ENCODE assay signal across 9 mouse cellular contexts in the genomic region with DNA sequence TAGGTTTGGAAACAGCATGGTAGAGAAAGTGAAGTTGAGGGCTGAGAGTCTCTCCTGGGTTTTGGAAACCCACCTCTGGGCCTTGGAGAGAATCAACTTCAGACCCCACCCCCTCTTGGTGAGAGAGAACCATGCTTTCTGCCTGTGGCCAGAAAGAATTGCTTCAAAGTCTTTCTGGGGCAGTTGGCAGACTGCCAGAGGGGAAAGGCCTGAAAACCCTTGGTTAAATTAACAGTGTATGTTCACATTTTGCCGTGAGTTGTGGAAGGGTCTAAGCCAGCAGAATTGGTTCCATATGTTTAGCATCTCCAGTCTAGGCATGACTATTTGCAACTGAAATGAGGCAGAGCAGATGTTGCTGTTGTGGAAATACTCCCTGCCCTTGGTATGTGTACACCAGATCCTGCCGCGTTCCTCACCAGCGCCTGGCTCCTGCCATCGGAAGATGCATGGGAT. TPM values are rescaled to one million over a fixed set of nuclear protein-coding genes. Genes with fewer than 3 reads are reported as not detected.
DNase-seq lines count a peak whose midpoint lies in the region; ATAC-seq lines count a peak whose summit lies in the region.
"Had no signal": no experiment of that assay in that cellular context is flagged by ENCODE, and none has a peak within 500 bp of the region (broad histone marks: within the 10 kb centered on the region; RNA-seq: fewer than 3 reads in every experiment).

No protein-coding gene starts in this region.

- no peak overlapping the region for H3K4me3 ChIP-seq in kidney, embryonic 16.5 days (ENCODE audit: low read length)

- peak; percentile 70 for ATAC-seq in kidney, embryonic 16.5 days (ENCODE audit: low FRiP score, low TSS enrichment)
- no peak for ATAC-seq in erythroblast, adult 5-6 weeks (replicated peaks; ENCODE audit: low FRiP score, poor library complexity, severe bottlenecking)

- no peaks in the 10 kb centered on the region for H3K36me3 ChIP-seq in kidney, embryonic 16.5 days (ENCODE audit: insufficient read depth, low read length)

- peaks cover 56% of the 10 kb centered on the region for H3K4me1 ChIP-seq in kidney, embryonic 16.5 days (ENCODE audit: insufficient read depth, low read length)

- H3K27ac ChIP-seq in kidney, embryonic 16.5 days (ENCODE audit: low read length): peak overlapping the region; percentile 95
- H3K27ac ChIP-seq: macrophage had no signal

- intact Hi-C loops in gastrocnemius, postnatal 36 days (cut with DNase I): no loop called here

- no peak overlapping the region for H3K9ac ChIP-seq in kidney, embryonic 16.5 days (replicated peaks; ENCODE audit: low read length)

- 31% methylated on average over 5 of the region's 5 CpGs for WGBS in kidney, embryonic 16.5 days

- H3K9me3 ChIP-seq in kidney, embryonic 16.5 days (ENCODE audit: low read length): no peaks in the 10 kb centered on the region

- no peaks in the 10 kb centered on the region for H3K27me3 ChIP-seq in kidney, embryonic 16.5 days (ENCODE audit: insufficient read depth, low read length)

- H3K4me2 ChIP-seq in kidney, embryonic 16.5 days (replicated peaks; ENCODE audit: low read depth, low read length): peak overlapping the region; percentile 24; the same call in 1 of the 2 replicates

- DNase-seq in adrenal gland, postnatal 25 days: peak; percentile 23
- no peak for DNase-seq in adrenal gland, adult 18-20 months (ENCODE audit: low spot score in 2 of 2)
- DNase-seq in right cerebral cortex, postnatal 14 days: peak; percentile 34
- DNase-seq in right cerebral cortex, postnatal 25 days: no peak
- DNase-seq in lung, postnatal 36 days: peak; percentile 52
- no peak for DNase-seq in gastrocnemius, postnatal 36 days

RNA-seq across cellular contexts. Expression of a gene that starts 14.8 kb away (rescaled TPM):
- total RNA-seq in adrenal gland, postnatal 25 days (2021): 6.6 and 9.9 TPM in 2 replicates
- 10 to 100 TPM; 12.8 to 17.5 TPM for total RNA-seq in adrenal gland, adult 18-20 months (2021)
- 14.2 and 14.6 TPM in 2 replicates for polyA plus RNA-seq in kidney, embryonic 16.5 days (2015; fragmentation: Nextera tagmentation; extraction: Ambion mirVana)
- 2.1 and 2.9 TPM in 2 replicates for total RNA-seq in erythroblast, adult 5-6 weeks (2015; ENCODE audit: low replicate concordance)
- total RNA-seq in erythroblast, adult 5-6 weeks (2017; ENCODE audit: low replicate concordance): 2.6 TPM in 2 replicates
- total RNA-seq in gastrocnemius, postnatal 36 days (2021): 1 to 10 TPM; 1.7 to 2.0 TPM

RNA-seq across cellular contexts. Expression of a gene that starts 26.4 kb away (rescaled TPM):
- 82.1 and 86.1 TPM in 2 replicates for total RNA-seq in adrenal gland, postnatal 25 days (2021)
- 10 to 100 TPM; 53.2 to 69.8 TPM for total RNA-seq in adrenal gland, adult 18-20 months (2021)
- polyA plus RNA-seq in kidney, embryonic 16.5 days (2015; fragmentation: Nextera tagmentation; extraction: Ambion mirVana): 62.1 and 65.9 TPM in 2 replicates
- total RNA-seq in erythroblast, adult 5-6 weeks (2015; ENCODE audit: low replicate concordance): 16.9 and 23.2 TPM in 2 replicates
- 26.8 and 30.1 TPM in 2 replicates for total RNA-seq in erythroblast, adult 5-6 weeks (2017; ENCODE audit: low replicate concordance)
- 10 to 100 TPM; 31.5 to 34.2 TPM for total RNA-seq in gastrocnemius, postnatal 36 days (2021)

Comparison
In these comparisons a context has a peak if more than half of its experiments do, and no peak if none do; other contexts are left out.
1. DNase-seq: peak in adrenal gland, postnatal 25 days (single experiment), right cerebral cortex, postnatal 14 days (single experiment) and lung, postnatal 36 days (single experiment); none in adrenal gland, adult 18-20 months (0 of 2), right cerebral cortex, postnatal 25 days (single experiment) and gastrocnemius, postnatal 36 days (0 of 2).